Mouse (Mus musculus) mature B cell (primary cell): ENCODE data around the gene Mosmo.

Source experiments
- in situ Hi-C: fragments of 300-500 bp; cut with MboI; formaldehyde crosslinking; loops from 2 replicates; pipeline ENCODE4 v1.14.3; 2019

The Mosmo gene

DNA sequence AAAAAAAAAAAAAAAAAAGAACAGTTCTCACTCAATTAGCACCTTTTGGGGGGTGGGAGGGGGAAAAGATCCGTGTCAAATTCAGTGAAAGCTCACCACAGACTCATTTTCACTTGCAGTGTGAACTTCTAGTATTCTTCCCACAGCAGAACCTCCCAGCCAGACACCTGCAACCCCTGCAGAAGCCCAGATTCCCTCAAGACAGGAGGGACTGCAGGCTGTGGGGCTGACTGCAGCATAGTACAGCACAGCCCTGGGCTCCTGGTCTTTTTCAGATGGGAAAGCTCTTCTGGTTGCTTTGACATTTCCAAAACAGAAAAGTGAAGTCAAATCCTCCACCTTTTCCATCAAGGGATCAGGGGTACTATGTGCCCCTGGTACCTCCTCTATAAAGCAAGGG, 90.0 kb downstream of the Mosmo start:
- in situ Hi-C loops = no loop called here

DNA sequence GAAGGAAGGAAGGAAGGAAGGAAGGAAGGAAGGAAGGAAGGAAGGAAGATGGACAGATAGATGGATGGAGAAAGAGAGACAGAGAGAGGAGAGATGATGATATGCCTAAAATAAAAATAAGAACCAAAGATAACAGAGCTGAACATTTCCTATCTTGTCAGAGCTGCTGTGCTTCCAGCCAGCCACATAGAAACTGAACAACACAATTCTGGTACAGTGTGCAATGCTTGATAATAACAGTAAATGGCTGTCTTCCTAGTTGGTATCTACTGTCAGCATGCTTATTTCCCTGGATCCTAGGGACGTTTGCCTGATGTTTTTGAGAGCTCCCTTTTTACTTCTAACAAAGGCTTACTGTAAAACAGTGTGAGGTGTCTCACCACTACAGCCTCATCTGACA, 94.0 kb downstream of the Mosmo start:
- in situ Hi-C loops = no loop called here

DNA sequence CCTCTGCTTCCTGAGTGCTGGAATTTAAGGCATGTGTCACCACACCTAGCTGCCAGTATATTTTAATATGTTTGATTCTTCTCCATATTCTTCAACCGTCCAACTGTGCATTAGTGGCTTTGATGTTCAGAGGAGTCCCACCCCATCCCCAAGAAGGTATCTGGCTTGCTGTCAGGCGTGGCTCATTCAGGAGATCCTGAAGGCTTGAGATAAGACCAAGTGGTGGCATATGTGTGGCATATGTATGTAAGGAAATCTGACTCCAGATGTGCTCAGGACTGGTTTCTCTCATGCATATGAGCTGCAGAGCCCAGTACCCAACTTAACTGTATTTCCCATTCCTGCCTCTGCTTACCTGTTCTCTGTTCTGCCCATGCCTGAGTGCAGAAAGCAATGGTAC, 100.6 kb downstream of the Mosmo start:
- in situ Hi-C loops = no loop called here
